Mouse (Mus musculus): Measurements from ENCODE around the gene Hras. TPM values are rescaled to one million over a fixed set of nuclear protein-coding genes. Genes with fewer than 3 reads are reported as not detected.
A peak's percentile ranks its signal among the peaks of the same experiment; 100 is the strongest.

Gene Hras
- polyA plus RNA-seq, 1 experiment from 2014 or later: 93.9 TPM

DNA sequence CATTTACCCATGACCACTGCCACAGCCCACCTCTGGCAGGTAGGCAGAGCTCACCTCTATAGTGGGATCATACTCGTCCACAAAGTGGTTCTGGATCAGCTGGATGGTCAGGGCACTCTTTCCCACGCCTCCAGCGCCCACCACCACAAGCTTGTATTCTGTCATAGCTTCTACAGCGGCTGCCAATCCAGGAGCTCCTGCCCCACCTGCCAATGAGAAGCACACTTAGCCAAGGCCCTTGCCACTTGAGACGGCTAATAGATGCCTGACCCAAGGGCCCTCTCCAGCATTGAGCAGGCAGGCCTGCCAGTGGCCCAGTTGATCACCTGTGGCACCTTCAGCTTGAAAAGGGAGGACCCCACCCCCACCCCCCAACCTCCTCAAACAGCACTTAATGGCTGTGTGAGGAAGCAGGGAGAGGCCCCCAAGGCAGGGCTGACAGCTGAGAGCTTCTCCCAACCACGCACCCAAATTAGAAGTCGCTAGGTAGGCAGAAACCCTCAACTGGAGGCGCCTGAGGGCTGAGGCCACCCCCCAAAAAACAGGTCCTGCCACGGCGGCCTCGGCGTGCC lies 943 bp downstream of the Hras start:
- H3K4me3 ChIP-seq (ENCODE audit: control insufficient read depth in 1 of 2, insufficient read depth in 1 of 2, low read depth in 1 of 2, low read length in 2 of 2): peak overlapping the region; percentile 75 to 83
- no peak for ATAC-seq (ENCODE audit: insufficient number of reproducible peaks, insufficient read depth, low FRiP score, low read depth)
- H3K27me3 ChIP-seq (ENCODE audit: control insufficient read depth, insufficient read depth, low read length): no peaks in the 10 kb centered on the region
- H3K4me2 ChIP-seq (ENCODE audit: low read length): peak overlapping the region; percentile 100
- H3K4me1 ChIP-seq (ENCODE audit: control insufficient read depth in 2 of 2, insufficient read depth in 2 of 2, low read length in 2 of 2): peaks cover 6 to 18% of the 10 kb centered on the region in 2 experiments; a peak in 3 of 4 replicates
- WGBS: 32% methylated on average over 12 of the region's 12 CpGs
- peak overlapping the region in 1 of 2 experiments; percentile 82; a peak in 3 of 4 replicates for H3K27ac ChIP-seq (replicated peaks in 1 of 2; ENCODE audit: control insufficient read depth in 1 of 2, insufficient read depth in 1 of 2, low read depth in 2 of 2, low read length in 2 of 2)
- H3K9me3 ChIP-seq (ENCODE audit: control insufficient read depth, low read length): no peaks in the 10 kb centered on the region
- peaks cover 37% of the 10 kb centered on the region for H3K36me3 ChIP-seq (ENCODE audit: control insufficient read depth, insufficient read depth, low read length)
- H3K9ac ChIP-seq (ENCODE audit: low read length): peak overlapping the region; percentile 97

DNA sequence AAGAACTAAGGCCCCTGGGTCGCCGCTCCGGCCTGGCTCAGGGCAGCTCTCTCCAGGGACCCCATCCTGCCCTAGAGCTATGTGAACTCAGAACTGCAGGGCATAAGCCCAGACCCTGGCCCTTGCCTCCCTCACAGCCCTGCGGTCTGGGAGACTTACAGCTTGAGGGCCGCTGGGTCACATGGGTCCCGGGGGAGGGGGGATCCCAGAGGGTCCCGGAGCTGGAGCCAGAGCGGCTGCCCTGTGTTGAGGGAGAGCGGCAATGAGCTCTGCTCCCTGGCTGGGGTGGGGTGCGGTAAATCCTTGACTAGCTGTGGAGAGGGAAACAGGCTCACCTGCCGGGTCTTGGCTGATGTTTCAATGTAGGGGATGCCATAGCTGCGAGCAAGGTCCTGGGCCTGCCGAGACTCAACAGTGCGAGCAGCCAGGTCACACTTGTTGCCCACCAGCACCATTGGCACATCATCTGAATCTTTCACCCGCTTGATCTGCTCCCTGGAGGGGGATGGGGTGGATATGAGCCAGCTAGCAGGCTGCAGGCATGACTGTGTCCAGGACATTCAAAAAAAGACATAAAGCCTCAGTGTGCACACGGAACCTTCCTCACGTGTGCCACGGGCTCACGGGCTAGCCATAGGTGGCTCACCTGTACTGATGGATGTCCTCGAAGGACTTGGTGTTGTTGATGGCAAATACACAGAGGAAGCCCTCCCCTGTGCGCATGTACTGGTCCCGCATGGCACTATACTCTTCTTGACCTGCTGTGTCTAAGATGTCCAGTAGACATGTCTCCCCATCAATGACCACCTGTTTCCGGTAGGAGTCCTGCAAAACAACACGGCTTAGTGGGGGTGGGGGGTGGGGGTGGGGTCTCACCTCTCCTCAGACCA lies 1.8 kb downstream of the Hras start:
- H3K9ac ChIP-seq (ENCODE audit: low read length): peak overlapping the region; percentile 97; the same call in 1 of the 2 replicates
- 88% methylated on average over 24 of the region's 24 CpGs for WGBS
- H3K4me2 ChIP-seq (ENCODE audit: low read length): peak overlapping the region; percentile 100
- H3K27me3 ChIP-seq (ENCODE audit: control insufficient read depth, insufficient read depth, low read length): no peaks in the 10 kb centered on the region
- peak overlapping the region in 1 of 2 experiments; percentile 83; a peak in 1 of 4 replicates for H3K4me3 ChIP-seq (ENCODE audit: control insufficient read depth in 1 of 2, insufficient read depth in 1 of 2, low read depth in 1 of 2, low read length in 2 of 2)
- peaks cover 37% of the 10 kb centered on the region for H3K36me3 ChIP-seq (ENCODE audit: control insufficient read depth, insufficient read depth, low read length)
- H3K4me1 ChIP-seq (ENCODE audit: control insufficient read depth in 2 of 2, insufficient read depth in 2 of 2, low read length in 2 of 2): peaks cover 6 to 18% of the 10 kb centered on the region in 2 experiments; a peak in 3 of 4 replicates
- no peak for ATAC-seq (ENCODE audit: insufficient number of reproducible peaks, insufficient read depth, low FRiP score, low read depth)
- no peaks in the 10 kb centered on the region for H3K9me3 ChIP-seq (ENCODE audit: control insufficient read depth, low read length)
- H3K27ac ChIP-seq (replicated peaks in 1 of 2; ENCODE audit: control insufficient read depth in 1 of 2, insufficient read depth in 1 of 2, low read depth in 2 of 2, low read length in 2 of 2): no peak overlapping the region

DNA sequence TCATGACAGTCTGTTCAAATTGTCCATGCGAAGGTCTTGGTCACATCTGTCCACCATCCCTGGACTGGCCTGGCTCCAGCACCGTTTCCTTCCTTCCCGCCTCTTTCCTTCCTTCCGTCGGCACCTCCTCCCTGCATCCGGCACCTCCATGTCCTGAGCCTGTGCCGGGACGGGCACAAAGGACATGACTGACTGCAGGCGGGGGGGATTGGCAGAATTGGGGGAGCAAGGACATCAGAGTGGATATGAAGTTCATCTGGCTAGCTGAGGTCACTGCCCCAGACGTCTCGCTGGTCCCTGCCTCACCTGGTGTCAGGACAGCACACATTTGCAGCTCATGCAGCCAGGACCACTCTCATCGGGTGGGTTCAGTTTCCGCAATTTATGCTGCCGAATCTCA lies 2.8 kb downstream of the Hras start:
- whole genome bisulfite sequencing: 81% methylated on average over 14 of the region's 14 CpGs
- Histone ChIP-seq H3K4me2 (ENCODE audit: low read length) (no peak overlapping the region), H3K27ac (replicated peaks in 1 of 2; ENCODE audit: control insufficient read depth in 1 of 2, insufficient read depth in 1 of 2, low read depth in 2 of 2, low read length in 2 of 2) (no peak overlapping the region), H3K9ac (ENCODE audit: low read length) (no peak overlapping the region), H3K9me3 (ENCODE audit: control insufficient read depth, low read length) (no peaks in the 10 kb centered on the region), H3K4me3 (ENCODE audit: control insufficient read depth in 1 of 2, insufficient read depth in 1 of 2, low read depth in 1 of 2, low read length in 2 of 2) (no peak overlapping the region), H3K36me3 (ENCODE audit: control insufficient read depth, insufficient read depth, low read length) (peaks cover 37% of the 10 kb centered on the region), H3K27me3 (ENCODE audit: control insufficient read depth, insufficient read depth, low read length) (no peaks in the 10 kb centered on the region), H3K4me1 (ENCODE audit: control insufficient read depth in 2 of 2, insufficient read depth in 2 of 2, low read length in 2 of 2) (peaks cover 6 to 18% of the 10 kb centered on the region in 2 experiments; a peak in 3 of 4 replicates)
- no peak for ATAC-seq (ENCODE audit: insufficient number of reproducible peaks, insufficient read depth, low FRiP score, low read depth)

DNA sequence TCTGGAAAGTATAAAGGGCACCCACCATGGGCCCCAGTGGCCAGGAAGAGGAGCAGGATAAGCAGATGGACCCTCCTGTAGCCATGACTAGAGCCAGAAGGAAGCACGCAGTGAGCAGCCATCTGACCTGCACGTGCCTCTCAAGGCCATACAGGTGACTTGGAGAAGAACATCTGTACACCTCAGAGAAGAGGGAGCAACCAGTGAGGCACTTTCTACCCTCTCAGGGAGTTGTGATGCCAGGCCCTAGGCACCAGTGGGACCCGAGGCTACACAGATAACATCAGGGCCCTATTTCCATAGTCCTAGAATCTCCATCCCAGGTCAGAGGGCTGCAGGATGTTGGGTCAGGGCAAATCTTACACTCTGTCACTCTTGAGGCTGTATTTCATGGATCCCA lies 3.6 kb downstream of the Hras start:
- Histone ChIP-seq H3K36me3 (ENCODE audit: control insufficient read depth, insufficient read depth, low read length) (peaks cover 37% of the 10 kb centered on the region), H3K4me1 (ENCODE audit: control insufficient read depth in 2 of 2, insufficient read depth in 2 of 2, low read length in 2 of 2) (peaks cover 6 to 17% of the 10 kb centered on the region in 2 experiments; a peak in 3 of 4 replicates), H3K4me3 (ENCODE audit: control insufficient read depth in 1 of 2, insufficient read depth in 1 of 2, low read depth in 1 of 2, low read length in 2 of 2) (no peak overlapping the region), H3K27ac (replicated peaks in 1 of 2; ENCODE audit: control insufficient read depth in 1 of 2, insufficient read depth in 1 of 2, low read depth in 2 of 2, low read length in 2 of 2) (no peak overlapping the region), H3K27me3 (ENCODE audit: control insufficient read depth, insufficient read depth, low read length) (no peaks in the 10 kb centered on the region), H3K4me2 (ENCODE audit: low read length) (no peak overlapping the region), H3K9me3 (ENCODE audit: control insufficient read depth, low read length) (no peaks in the 10 kb centered on the region), H3K9ac (ENCODE audit: low read length) (no peak overlapping the region)
- WGBS: 84% methylated on average over 3 of the region's 3 CpGs
- no peak for ATAC-seq (ENCODE audit: insufficient number of reproducible peaks, insufficient read depth, low FRiP score, low read depth)

DNA sequence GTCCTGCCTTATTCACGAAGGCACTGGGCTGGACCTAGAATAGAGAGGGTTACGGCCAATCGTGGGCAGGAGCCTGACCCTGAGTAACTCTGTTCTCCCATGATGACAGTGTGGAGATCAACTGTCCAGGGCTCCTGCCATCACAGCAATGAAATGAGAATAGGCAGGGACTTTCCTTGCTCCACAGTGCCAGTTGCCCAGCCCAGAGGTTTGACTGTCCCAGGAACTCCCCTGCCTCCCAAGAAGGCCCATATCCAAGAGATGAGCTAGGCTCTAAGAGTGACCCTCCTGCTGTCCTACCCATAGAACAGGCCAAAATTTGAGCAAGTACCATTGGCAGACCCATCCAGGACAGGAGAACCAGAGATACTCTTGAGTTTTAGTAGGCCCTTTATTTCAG lies 5.1 kb downstream of the Hras start:
- 86% methylated on average over 3 of the region's 3 CpGs for WGBS
- no peak for ATAC-seq (ENCODE audit: insufficient number of reproducible peaks, insufficient read depth, low FRiP score, low read depth)

DNA sequence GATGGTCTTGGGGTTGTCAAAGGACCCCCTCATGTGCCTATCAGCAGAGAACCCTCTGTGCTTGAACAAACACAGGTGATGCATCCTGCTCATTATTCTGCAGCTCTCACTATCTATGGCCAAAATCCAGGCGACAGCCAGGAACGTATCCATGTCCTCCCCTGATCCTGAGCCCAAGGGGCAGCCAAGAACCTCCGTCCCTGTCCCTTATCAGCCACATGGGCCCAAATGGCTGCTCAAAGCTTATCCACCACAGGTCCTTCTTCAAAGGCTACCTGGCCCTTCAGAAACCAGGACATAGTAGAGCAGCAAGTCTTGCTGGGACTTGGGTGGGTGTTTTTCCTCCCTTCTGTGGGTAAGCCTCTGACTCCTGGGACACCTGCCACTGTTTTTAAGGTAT lies 5.6 kb downstream of the Hras start:
- peaks cover 4 to 14% of the 10 kb centered on the region in 2 experiments; a peak in 3 of 4 replicates for H3K4me1 ChIP-seq (ENCODE audit: control insufficient read depth in 2 of 2, insufficient read depth in 2 of 2, low read length in 2 of 2)
- WGBS: 60% methylated on average over 3 of the region's 3 CpGs
- no peak overlapping the region for H3K27ac ChIP-seq (replicated peaks in 1 of 2; ENCODE audit: control insufficient read depth in 1 of 2, insufficient read depth in 1 of 2, low read depth in 2 of 2, low read length in 2 of 2)
- no peak overlapping the region for H3K4me3 ChIP-seq (ENCODE audit: control insufficient read depth in 1 of 2, insufficient read depth in 1 of 2, low read depth in 1 of 2, low read length in 2 of 2)
- H3K36me3 ChIP-seq (ENCODE audit: control insufficient read depth, insufficient read depth, low read length): peaks cover 37% of the 10 kb centered on the region
- H3K9me3 ChIP-seq (ENCODE audit: control insufficient read depth, low read length): no peaks in the 10 kb centered on the region
- no peak for ATAC-seq (ENCODE audit: insufficient number of reproducible peaks, insufficient read depth, low FRiP score, low read depth)
- no peak overlapping the region for H3K4me2 ChIP-seq (ENCODE audit: low read length)
- H3K27me3 ChIP-seq (ENCODE audit: control insufficient read depth, insufficient read depth, low read length): no peaks in the 10 kb centered on the region
- H3K9ac ChIP-seq (ENCODE audit: low read length): no peak overlapping the region

More for the DNA sequence above, 5.1 kb downstream of the Hras start:
- Histone ChIP-seq H3K4me1 (ENCODE audit: control insufficient read depth in 2 of 2, insufficient read depth in 2 of 2, low read length in 2 of 2) (peaks cover 4 to 14% of the 10 kb centered on the region in 2 experiments; a peak in 3 of 4 replicates), H3K27ac (replicated peaks in 1 of 2; ENCODE audit: control insufficient read depth in 1 of 2, insufficient read depth in 1 of 2, low read depth in 2 of 2, low read length in 2 of 2) (no peak overlapping the region), H3K9ac (ENCODE audit: low read length) (no peak overlapping the region), H3K4me3 (ENCODE audit: control insufficient read depth in 1 of 2, insufficient read depth in 1 of 2, low read depth in 1 of 2, low read length in 2 of 2) (no peak overlapping the region), H3K9me3 (ENCODE audit: control insufficient read depth, low read length) (no peaks in the 10 kb centered on the region), H3K4me2 (ENCODE audit: low read length) (no peak overlapping the region), H3K36me3 (ENCODE audit: control insufficient read depth, insufficient read depth, low read length) (peaks cover 37% of the 10 kb centered on the region), H3K27me3 (ENCODE audit: control insufficient read depth, insufficient read depth, low read length) (no peaks in the 10 kb centered on the region)

DNA sequence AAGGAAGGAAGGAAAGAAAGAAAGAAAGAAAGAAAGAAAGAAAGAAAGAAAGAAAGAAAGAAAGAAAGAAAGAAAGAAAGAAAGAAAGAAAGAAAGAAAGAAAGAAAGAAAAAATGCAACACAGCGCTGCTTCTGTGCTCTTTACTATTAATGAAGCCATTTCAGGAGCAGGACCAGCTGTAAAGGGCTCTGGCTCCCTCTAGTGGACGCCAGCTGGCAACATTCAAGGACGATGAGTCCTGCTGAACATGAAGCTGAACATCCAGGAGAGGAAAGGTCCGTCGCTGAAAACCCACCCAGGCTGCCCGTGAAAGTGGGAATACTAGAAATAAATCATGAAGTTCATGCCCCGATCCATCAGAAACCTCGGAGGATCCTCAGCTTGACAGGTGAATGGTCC lies 17.6 kb downstream of the Hras start:
- 3% methylated on average over 8 of the region's 8 CpGs for WGBS
- H3K9me3 ChIP-seq (ENCODE audit: control insufficient read depth, low read length): no peaks in the 10 kb centered on the region
- no peak overlapping the region for H3K9ac ChIP-seq (ENCODE audit: low read length)
- H3K27me3 ChIP-seq (ENCODE audit: control insufficient read depth, insufficient read depth, low read length): peaks cover 10% of the 10 kb centered on the region; the same call in 1 of the 2 replicates
- H3K36me3 ChIP-seq (ENCODE audit: control insufficient read depth, insufficient read depth, low read length): no peaks in the 10 kb centered on the region
- H3K4me2 ChIP-seq (ENCODE audit: low read length): no peak overlapping the region
- no peak for ATAC-seq (ENCODE audit: insufficient number of reproducible peaks, insufficient read depth, low FRiP score, low read depth)
- H3K4me3 ChIP-seq (ENCODE audit: control insufficient read depth in 1 of 2, insufficient read depth in 1 of 2, low read depth in 1 of 2, low read length in 2 of 2): no peak overlapping the region
- peaks cover 5 to 6% of the 10 kb centered on the region in 2 experiments; a peak in 2 of 4 replicates for H3K4me1 ChIP-seq (ENCODE audit: control insufficient read depth in 2 of 2, insufficient read depth in 2 of 2, low read length in 2 of 2)
- no peak overlapping the region for H3K27ac ChIP-seq (replicated peaks in 1 of 2; ENCODE audit: control insufficient read depth in 1 of 2, insufficient read depth in 1 of 2, low read depth in 2 of 2, low read length in 2 of 2)

All from heart, embryonic 14.5 days (tissue).